9 mouse cellular contexts compared by ENCODE assay signal in genomic region chr8:120374514-120374913, GRCm38 (mm10).
A peak's percentile ranks its signal among the peaks of the same experiment; 100 is the strongest.
DNase-seq lines count a peak whose midpoint lies in the region; ATAC-seq and TF ChIP-seq lines count a peak whose summit lies in the region.
"Had no signal": no experiment of that assay in that cellular context is flagged by ENCODE, and none has a peak within 500 bp of the region (broad histone marks: within the 10 kb centered on the region; RNA-seq: fewer than 3 reads in every experiment).

No protein-coding gene starts in this region.

- H3K9me3 ChIP-seq in heart, embryonic 14.5 days (ENCODE audit: control insufficient read depth, low read length), result no peaks in the 10 kb centered on the region
- H3K9me3 ChIP-seq in embryonic facial prominence, embryonic 15.5 days (replicated peaks), result no peaks in the 10 kb centered on the region
- H3K9me3 ChIP-seq in neural tube, embryonic 13.5 days, result no peaks in the 10 kb centered on the region

- no peak for TF ChIP-seq CTCF in cerebellum, adult 2 months (IDR thresholded peaks at IDR 0.05; ENCODE audit: borderline replicate concordance, insufficient read depth, low read depth, low read length)

- DNase-seq in heart, adult 8-10 months (ENCODE audit: low spot score), result no peak
- DNase-seq in kidney, postnatal 14 days, result peak; percentile 56
- no peak for DNase-seq in cerebellum, adult 2 months
- DNase-seq in lung, postnatal 4 days, result no peak
- no peak for DNase-seq in ovary, postnatal 10 days (ENCODE audit: low spot score)
- DNase-seq: cerebellum, postnatal 36 days had no signal

- H3K4me3 ChIP-seq in heart, embryonic 14.5 days (ENCODE audit: control insufficient read depth in 1 of 2, insufficient read depth in 1 of 2, low read depth in 1 of 2, low read length in 2 of 2), result no peak overlapping the region
- no peak overlapping the region for H3K4me3 ChIP-seq in embryonic facial prominence, embryonic 15.5 days (replicated peaks)
- no peak overlapping the region for H3K4me3 ChIP-seq in neural tube, embryonic 13.5 days
- no peak overlapping the region for H3K4me3 ChIP-seq in cerebellum, adult 2 months (replicated peaks; ENCODE audit: insufficient read depth, low read depth, low read length)

- no peaks in the 10 kb centered on the region for H3K36me3 ChIP-seq in heart, embryonic 14.5 days (ENCODE audit: control insufficient read depth, insufficient read depth, low read length)
- no peaks in the 10 kb centered on the region for H3K36me3 ChIP-seq in embryonic facial prominence, embryonic 15.5 days
- no peaks in the 10 kb centered on the region for H3K36me3 ChIP-seq in neural tube, embryonic 13.5 days

- H3K9ac ChIP-seq in heart, embryonic 14.5 days (ENCODE audit: low read length), result 0 out of 2 replicates have a peak overlapping the region, but pooled peaks have one; percentile 34
- H3K9ac ChIP-seq in embryonic facial prominence, embryonic 15.5 days, result no peak overlapping the region
- peak overlapping the region; percentile 36; the same call in 1 of the 2 replicates for H3K9ac ChIP-seq in neural tube, embryonic 13.5 days

- H3K27ac ChIP-seq in heart, embryonic 14.5 days (replicated peaks in 1 of 2; ENCODE audit: control insufficient read depth in 1 of 2, insufficient read depth in 1 of 2, low read depth in 2 of 2, low read length in 2 of 2), result 0 out of 4 replicates have a peak overlapping the region, but pooled peaks of 1 of the 2 experiments have one; percentile 12
- H3K27ac ChIP-seq in embryonic facial prominence, embryonic 15.5 days (replicated peaks), result peak overlapping the region; percentile 39; the same call in 1 of the 2 replicates
- H3K27ac ChIP-seq in neural tube, embryonic 13.5 days (replicated peaks), result peak overlapping the region; percentile 87
- no peak overlapping the region for H3K27ac ChIP-seq in cerebellum, adult 2 months (ENCODE audit: insufficient read depth, low read length)

- H3K4me2 ChIP-seq in heart, embryonic 14.5 days (ENCODE audit: low read length), result no peak overlapping the region
- no peak overlapping the region for H3K4me2 ChIP-seq in embryonic facial prominence, embryonic 15.5 days (replicated peaks)
- H3K4me2 ChIP-seq in neural tube, embryonic 13.5 days, result no peak overlapping the region

- WGBS in heart, embryonic 14.5 days, result 50% methylated on average over 9 of the region's 9 CpGs
- 40% methylated on average over 9 of the region's 9 CpGs for WGBS in embryonic facial prominence, embryonic 15.5 days
- WGBS in neural tube, embryonic 13.5 days, result 3% methylated on average over 9 of the region's 9 CpGs
- WGBS in cerebellum, adult 2 months, result 78% methylated on average over 9 of the region's 9 CpGs

- TF ChIP-seq POLR2A in cerebellum, adult 2 months (IDR thresholded peaks at IDR 0.05; ENCODE audit: borderline replicate concordance, insufficient read depth, low read length), result no peak

- H3K4me1 ChIP-seq in heart, embryonic 14.5 days (ENCODE audit: control insufficient read depth in 2 of 2, insufficient read depth in 2 of 2, low read length in 2 of 2), result peaks cover 67 to 90% of the 10 kb centered on the region in 2 experiments
- peaks cover 68% of the 10 kb centered on the region for H3K4me1 ChIP-seq in embryonic facial prominence, embryonic 15.5 days
- peaks cover 97% of the 10 kb centered on the region for H3K4me1 ChIP-seq in neural tube, embryonic 13.5 days (replicated peaks)
- H3K4me1 ChIP-seq in cerebellum, adult 2 months (ENCODE audit: control insufficient read depth, insufficient read depth, low read length), result peaks cover 29% of the 10 kb centered on the region

- ATAC-seq in heart, embryonic 14.5 days (ENCODE audit: insufficient number of reproducible peaks, insufficient read depth, low FRiP score, low read depth), result no peak
- no peak for ATAC-seq in embryonic facial prominence, embryonic 15.5 days (ENCODE audit: insufficient number of reproducible peaks, low FRiP score, low TSS enrichment, low read depth)
- peak; percentile 29 for ATAC-seq in neural tube, embryonic 13.5 days (ENCODE audit: low read depth)

- no peaks in the 10 kb centered on the region for H3K27me3 ChIP-seq in heart, embryonic 14.5 days (ENCODE audit: control insufficient read depth, insufficient read depth, low read length)
- H3K27me3 ChIP-seq in embryonic facial prominence, embryonic 15.5 days, result no peaks in the 10 kb centered on the region
- H3K27me3 ChIP-seq in neural tube, embryonic 13.5 days, result no peaks in the 10 kb centered on the region
- H3K27me3 ChIP-seq in cerebellum, adult 2 months (ENCODE audit: control insufficient read depth, insufficient read depth, low read length), result no peaks in the 10 kb centered on the region
